Mouse (Mus musculus) heart, postnatal 10 days (tissue): Measurements from ENCODE around the gene Hspa8. TPM values are rescaled to one million over a fixed set of nuclear protein-coding genes. Genes with fewer than 3 reads are reported as not detected.
A peak's percentile ranks its signal among the peaks of the same experiment; 100 is the strongest.

Experiments
- DNase-seq, 2 experiments: peaks; one replicate each; pipeline ENCODE4 v3.0.0; 2021
- intact Hi-C: fragments of 180-260 bp; cut with DNase I; formaldehyde crosslinking; loops from one replicate; pipeline ENCODE4 v1.15.1; 2025
- total RNA-seq, 2 experiments: library from RNA; stranded (reverse); gene quantifications; 2 replicates each; pipeline ENCODE4 v1.2.3; 2021

Gene Hspa8
- total RNA-seq, 2 experiments from 2014 or later, result 1,111 to 1,159 TPM

DNA sequence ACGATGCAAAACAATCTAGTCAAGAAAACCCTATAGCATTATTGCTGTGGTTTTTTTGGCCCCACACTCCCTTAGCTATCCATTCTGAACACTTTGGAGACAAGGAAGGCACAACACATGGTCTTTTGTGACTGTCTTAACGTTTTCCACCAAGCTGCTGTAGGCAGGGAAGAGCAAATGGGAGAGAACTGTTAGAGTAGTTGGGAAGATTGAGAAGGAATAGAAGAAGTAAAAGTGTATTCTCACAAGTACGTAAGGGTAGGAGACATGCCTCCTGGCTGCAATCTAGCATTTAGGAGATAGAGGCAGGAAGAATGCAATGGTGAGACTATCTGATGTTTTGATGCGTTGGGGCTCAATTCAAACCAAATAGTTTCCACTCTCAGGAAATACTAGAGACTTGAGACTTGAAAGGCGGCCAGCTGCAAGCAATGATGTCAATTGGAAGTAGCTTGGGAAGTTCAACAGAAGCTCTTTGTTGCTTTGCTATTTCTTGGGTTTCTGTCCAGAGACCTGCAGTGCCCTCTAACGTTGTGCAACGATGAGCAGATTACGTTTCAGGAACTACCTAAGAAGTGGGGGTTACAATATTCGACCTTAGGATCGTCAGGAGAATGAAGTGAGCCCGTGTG, 6.6 kb downstream of the Hspa8 start:
- intact Hi-C loops, result no loop called here

DNA sequence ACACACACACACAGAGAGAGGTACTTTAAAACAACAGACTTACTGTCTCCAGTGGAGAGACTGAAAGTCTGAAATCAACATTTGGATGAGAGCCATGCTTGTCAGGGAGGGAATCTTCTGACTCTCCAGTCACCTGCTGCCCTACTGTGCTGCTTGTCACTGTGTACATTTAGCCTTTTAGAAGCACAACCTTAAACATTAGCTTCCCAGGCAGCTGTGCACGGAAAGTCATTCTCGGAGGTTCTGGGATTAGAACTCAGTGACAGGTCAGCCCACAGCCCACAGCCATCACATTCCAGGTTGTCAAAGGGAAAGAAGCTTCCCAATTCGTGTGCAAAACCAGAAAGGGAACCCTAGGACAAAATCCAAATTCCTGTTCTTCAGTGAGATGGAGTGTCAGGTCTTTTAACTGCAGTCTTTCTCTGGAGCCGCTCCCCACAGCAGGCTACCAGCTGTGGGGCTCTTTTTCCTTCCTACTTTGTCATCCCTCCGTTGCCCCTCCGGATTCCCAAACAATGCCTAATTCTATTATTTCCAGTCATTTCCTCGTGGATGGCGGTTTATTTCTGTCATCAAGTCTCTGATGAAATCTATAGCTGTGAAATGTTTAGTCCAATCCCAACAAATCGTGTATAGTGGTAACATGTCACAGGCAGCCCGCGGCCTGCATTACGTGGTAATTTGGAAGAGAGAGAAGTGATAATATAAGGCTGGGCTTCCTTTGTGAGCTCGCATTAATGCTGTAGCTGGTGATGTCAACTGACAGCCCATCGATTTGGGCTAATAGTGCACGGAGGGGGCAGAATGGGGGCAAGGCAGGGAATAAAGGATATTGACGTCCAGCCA, 7.5 kb downstream of the Hspa8 start:
- intact Hi-C loops, result no loop called here
- no peak for DNase-seq

More for the DNA sequence above, 6.6 kb downstream of the Hspa8 start:
- DNase-seq, result peak; percentile 71 to 73

DNA sequence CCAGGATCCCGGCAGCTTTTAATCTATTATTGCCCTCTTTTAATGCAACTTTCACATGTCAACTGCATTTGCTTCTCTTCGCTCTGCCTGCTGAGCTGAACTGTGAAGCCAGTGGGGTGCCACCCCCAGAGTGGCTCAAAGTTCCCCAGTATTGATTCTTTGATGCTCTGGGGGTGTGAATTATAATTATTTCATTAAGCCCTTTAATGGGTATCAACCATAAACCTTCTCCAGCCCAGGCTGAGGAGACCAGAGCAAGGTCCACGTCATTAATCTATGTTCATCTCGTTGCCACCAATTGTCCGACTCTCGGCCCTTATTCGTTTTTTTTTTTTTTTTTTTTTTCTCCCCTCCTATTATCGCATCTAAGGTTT, 8.1 kb downstream of the Hspa8 start:
- intact Hi-C loops, result no loop called here
- no peak for DNase-seq

DNA sequence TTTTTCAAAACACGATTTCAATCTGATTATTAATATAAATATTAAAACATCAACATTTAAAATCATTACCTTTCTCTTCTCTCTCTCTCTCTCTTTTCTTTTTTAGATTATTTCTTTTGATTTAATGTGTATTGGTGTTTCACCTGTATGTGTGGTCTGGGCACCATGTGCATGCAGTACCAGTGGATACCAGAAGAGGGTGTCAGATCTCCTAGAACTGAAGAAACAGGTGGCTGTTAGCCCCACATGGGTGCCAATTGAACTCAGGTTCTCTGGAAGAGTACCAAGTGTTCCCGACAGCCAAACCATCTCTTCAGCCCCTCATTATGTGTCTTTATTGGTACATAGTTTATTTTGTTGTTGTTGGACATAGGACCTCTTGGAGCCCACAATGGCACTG, 11.1 kb downstream of the Hspa8 start:
- intact Hi-C loops, result no loop called here
- DNase-seq, result peak in 1 of 2 experiments; percentile 41

DNA sequence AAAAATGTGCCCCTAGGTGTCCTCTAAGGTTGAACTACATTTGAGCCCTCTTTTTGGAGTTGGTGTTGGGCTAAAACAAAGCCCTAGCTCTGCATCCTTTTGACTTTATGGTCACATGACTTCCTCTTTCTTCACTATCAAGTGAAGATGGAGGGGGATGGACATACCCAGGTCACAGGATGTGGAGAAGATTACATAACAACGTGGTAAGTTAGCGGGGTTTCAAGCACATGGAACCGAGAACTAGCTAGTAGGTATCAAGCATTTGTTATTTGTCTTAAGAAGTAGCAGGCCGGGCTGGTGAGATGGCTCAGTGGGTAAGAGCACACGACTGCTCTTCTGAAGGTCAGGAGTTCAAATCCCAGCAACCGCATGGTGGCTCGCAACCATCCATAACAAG, 13.3 kb downstream of the Hspa8 start:
- no peak for DNase-seq
- intact Hi-C loops, result no loop called here

DNA sequence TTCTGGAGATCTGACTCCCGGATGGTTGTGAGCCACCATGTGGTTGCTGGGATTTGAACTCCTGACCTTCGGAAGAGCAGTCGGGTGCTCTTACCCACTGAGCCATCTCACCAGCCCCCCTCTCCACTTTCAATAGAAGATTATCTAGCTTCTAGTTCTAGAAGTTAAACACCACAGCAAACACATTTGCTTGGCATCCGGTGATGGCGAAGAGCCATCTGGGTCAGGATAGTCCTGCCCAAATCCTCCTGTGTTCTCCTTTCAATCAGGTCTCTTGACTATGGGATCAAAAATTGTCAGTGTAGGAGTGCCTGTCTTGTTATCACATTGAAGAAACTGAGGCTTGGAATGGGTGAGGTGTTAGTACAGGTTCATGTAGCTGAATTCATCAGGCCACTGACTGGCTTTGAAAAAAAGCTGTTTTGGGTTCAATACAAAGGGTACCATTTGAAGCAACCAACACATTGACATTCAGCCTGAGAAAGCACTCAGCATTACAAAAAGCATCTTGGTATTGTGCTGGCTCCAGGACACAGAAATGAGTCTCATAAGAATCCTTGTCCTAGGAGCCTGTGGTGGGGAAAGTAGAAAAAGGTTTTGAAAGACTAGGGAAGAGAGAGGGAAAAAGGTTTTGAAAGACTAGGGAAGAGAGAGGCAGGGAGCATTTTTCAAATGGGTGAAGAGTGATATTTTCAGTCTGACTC, 16.7 kb downstream of the Hspa8 start:
- intact Hi-C loops, result no loop called here
- no peak for DNase-seq

DNA sequence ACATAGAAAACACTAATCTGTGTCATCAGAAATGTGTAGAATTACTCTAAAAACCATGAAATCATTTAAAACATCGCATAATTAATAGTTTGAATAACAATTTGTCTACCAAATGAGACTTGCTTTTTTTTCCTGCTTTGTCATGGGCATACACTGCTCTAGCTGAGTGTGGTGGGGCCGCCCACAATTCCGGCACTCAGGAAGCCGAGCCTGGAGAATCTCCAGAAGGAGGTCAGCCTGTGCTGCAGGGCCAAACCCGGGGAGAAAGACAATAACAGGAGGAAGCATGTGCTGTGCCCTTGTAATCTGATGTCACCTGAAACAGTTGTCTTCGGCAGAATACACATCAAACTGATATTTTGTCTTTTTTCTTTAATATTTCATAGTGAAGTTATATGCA, 24.8 kb downstream of the Hspa8 start:
- no peak for DNase-seq
- intact Hi-C loops, result no loop called here

DNA sequence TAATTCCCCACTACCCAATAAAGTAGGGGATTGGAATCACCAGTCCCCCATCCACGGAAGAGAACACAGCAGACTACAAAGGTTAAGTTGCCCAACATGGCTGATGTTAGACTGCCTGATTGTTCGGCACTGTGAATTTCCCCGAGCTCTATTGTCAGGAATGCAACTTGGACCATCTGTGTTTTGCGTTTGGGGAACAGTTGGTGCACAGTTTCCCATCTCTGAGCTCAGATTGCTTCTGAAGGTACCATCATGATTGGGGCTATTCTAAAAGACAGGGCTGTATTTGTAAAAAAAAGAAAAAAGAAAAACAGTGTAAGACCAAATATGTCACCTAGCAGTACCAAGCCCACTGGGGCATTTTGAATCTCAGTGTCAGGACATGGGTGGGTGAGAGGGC, 26.6 kb downstream of the Hspa8 start:
- intact Hi-C loops, result no loop called here
- no peak for DNase-seq

DNA sequence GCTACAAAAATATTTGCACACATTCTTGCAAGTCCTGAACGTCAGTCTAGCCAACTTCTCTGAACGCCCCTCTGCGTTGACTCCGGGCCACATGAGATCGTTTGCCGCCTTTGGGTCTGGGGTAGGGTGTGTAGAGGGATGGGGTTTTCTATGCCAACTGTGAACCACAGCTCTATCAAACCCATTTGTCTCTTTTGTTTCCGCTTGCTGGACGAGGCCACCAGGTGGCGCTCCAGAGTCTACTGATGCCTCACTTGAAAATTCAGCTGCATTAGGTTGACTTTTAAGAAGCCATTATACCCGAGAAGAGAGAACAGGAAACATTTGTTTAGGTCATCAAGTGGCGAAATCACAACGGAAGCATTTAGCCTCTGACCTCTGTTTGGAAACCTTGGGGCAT, 33.8 kb downstream of the Hspa8 start:
- intact Hi-C loops, result loop anchor here (1.0 to 5.0 kb wide), 3 partner anchors 102 to 193 kb away; no protein-coding TSS in a partner anchor

DNA sequence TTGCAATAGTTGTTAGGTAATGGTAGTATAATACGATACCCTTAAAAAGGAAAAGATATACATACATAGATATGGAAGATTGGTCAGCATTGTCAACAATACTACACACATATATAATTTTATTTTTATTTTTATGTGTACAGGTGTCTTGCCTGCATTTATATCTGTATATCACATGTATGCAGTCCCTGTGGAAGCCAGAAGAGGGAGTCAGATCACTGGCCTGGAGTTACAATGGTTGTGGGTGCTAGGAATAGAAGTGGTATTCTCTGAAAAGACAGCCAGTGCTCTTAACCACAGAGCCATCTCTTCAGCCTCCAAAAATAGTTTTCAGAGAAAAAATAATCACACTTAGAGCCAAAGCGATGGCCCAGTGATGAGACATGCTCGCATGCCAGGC, 35.9 kb downstream of the Hspa8 start:
- no peak for DNase-seq
- intact Hi-C loops, result loop anchor here (2.0 kb wide), 1 partner anchor 354 kb away; no protein-coding TSS in a partner anchor

More for the DNA sequence above, 33.8 kb downstream of the Hspa8 start:
- DNase-seq, result peak; percentile 67 to 87

DNA sequence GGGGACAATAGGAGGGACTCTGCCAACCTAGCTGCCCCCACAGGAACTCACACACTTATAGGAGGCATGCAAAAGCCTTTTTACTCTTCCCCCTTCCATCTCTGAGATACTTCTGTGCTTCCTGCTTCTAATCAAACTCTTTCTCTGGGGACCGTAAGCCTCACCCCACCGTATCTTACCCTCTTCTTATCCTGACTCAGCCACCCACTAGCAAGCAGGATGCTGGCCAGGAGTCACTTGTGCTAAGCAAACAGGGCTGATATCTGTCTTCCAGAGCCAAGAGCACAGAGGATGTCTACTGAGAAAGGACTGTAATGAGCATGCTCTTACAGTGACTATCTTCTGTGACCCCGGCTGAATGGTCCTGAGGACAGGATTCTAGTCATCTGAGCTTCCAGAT, 38.9 kb downstream of the Hspa8 start:
- intact Hi-C loops, result no loop called here
- no peak for DNase-seq

DNA sequence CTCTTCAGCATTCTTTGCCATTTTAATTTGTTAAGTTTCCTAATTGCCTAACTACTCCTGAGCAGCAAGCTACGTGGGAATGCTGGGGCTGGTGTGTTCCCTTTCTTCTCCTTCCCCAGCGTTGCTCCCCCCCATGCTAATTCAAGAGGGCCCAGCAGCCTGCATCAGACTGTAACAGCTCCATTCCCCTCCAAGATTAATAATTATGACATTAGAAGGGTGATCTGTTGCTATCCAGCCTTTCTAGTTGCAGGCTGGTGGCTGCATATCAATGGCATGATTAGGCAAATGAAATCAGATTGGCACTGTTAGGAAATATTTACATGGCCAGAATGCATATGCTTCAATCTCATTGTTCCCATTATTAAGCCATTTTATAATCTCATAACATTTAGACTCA, 50.7 kb downstream of the Hspa8 start:
- no peak for DNase-seq
- intact Hi-C loops, result no loop called here

DNA sequence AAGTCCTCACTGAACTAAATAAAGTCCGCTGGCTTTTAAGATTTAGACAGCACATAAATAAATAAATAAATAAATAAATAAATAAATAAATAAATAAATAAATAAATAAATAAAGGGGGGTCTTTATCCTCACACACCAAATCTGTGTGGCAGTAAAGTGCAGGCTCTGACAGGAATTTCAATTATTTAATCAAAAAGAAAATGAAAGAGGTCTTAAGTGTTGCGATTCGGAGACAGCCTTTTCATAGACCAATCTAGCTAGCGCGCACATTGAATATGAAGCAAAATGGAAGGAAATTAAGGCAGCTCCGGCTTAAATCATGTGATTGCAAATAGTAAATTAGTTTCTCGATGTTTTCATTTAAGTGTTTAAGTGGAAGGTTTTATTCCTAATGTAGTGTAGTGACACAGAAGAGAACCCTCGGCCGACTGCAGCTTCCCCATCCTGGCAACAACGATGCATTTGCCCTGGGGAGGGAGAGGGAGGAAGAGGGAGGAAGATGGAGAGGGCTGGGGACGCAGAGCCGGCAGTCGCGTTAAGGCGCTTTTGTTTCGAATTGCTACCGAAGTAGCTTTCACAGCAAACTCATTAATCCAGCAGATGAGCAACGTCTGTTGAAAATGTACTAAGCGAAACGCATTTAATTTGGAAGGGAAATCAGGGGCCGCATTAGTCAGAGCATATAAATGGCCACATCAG, 57.8 kb downstream of the Hspa8 start:
- intact Hi-C loops, result no loop called here
- no peak for DNase-seq

DNA sequence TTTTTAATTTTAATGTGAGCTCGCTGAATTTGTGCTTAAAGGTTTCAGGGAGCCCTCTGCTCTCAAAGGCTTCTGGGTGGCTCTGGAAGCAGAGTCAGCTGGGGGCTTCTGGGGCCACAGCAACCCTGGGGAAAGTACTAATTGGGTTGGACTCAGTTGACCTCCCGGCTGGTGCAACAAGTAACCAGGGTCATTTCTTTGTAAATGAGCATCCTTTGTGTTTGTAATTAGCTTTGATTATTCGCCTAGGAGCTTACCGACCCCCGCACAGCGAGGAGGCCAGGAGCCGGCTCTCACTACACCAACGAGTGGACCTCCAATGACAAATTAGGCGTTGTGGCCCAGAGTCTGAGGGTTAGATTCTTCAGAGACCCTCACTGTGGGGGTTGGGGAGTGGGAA, 58.4 kb downstream of the Hspa8 start:
- intact Hi-C loops, result no loop called here
- DNase-seq, result no peak

Other genes with a start within 250 kb of the Hspa8 start
- not detected for gene Gm21915, start 130.4 kb upstream of the Hspa8 start, total RNA-seq
- 1 to 10 TPM; 4.8 to 7.8 TPM for gene Clmp, start 115.0 kb upstream of the Hspa8 start, total RNA-seq
- not detected for gene Bsx, start 73.1 kb downstream of the Hspa8 start, total RNA-seq
- not detected for gene Jhy, start 163.1 kb downstream of the Hspa8 start, total RNA-seq
- gene Crtam, start 203.6 kb downstream of the Hspa8 start, total RNA-seq, result under 1 TPM in 1 of 2 experiments, not detected in 1; 0.12 TPM